Mouse (Mus musculus) ovary, adult 10 weeks (tissue): ENCODE measurements around the gene Ankrd11. TPM values are rescaled to one million over a fixed set of nuclear protein-coding genes. Genes with fewer than 3 reads are reported as not detected.

ENCODE experiments used
- polyA plus RNA-seq: library from polyadenylated mRNA; stranded (reverse); fragments of 350-450 nt; fragmentation: Illumina TruSeq; extraction: RNeasy Lipid Tissue Mini Kit (QIAGEN cat#74804); gene quantifications from one replicate; pipeline ENCODE4 v1.2.3, GENCODE M21; 2014

Ankrd11 gene
- 57.1 TPM for polyA plus RNA-seq

DNA sequence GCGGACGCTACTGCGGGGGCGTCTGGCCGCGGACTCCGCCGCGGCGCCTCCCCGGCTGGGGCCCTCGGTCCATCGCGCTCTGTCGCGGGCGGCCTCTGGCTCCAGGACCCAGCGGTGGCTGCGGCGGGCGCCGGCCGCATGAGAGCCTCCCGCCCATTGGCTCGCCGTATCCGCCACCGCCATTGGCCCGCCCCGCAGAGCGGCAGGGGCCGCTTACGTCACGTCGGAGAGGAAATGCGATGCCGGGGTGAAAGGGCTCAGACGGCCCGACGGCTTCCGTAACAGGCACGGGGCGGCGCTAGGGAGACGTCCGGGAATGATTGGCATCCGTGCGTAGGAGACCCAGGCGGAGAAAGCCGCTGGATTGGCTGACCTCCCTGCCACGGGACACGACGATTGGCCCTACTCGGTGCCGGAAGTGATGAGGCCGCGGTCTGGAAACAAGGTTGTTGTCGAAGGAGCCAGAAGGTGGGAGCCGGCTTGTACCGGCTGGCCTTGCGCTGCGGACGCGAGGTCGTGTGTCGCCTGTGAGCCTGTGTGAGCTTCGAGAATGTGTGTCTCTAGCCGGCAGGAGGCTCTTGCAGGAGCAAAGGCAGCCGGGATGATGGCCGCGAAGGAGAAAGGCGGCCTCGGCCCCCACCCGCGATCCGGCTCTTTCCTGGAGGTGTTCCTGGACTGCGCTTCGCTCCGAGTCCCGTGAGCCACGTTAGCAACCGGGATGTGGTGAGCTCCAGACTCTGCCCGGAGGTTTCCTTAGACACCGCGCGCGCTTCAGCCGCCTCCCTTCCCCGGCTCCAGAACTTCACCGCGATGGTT lies at the start of gene Ankrd11:
Gene Ankrd11, minus strand, starts transcription at position 120 of the 816 bp plus-strand sequence.

DNA sequence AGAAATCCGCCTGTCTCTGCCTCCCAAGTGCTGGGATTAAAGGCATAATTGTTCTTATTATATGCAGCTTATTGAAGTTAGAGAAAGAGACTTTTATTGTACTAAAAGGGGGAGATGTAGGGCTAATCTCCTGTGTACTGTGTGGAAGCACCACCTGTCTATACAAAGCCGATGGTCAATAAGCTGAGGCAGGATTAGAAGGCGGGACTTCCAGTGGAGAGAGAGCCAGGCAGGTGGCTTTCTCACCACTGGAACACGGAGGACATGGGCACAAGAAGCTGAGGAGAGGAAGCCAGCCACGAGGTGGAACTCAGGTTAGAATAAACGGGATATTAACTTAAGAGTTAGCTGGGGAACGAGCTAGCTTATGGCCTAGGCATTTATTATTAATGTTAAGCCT lies 20.6 kb upstream of the Ankrd11 start, which contains the start of gene Spg7:
Gene Spg7, plus strand, starts transcription at position 222 of the 400 bp plus-strand sequence.

DNA sequence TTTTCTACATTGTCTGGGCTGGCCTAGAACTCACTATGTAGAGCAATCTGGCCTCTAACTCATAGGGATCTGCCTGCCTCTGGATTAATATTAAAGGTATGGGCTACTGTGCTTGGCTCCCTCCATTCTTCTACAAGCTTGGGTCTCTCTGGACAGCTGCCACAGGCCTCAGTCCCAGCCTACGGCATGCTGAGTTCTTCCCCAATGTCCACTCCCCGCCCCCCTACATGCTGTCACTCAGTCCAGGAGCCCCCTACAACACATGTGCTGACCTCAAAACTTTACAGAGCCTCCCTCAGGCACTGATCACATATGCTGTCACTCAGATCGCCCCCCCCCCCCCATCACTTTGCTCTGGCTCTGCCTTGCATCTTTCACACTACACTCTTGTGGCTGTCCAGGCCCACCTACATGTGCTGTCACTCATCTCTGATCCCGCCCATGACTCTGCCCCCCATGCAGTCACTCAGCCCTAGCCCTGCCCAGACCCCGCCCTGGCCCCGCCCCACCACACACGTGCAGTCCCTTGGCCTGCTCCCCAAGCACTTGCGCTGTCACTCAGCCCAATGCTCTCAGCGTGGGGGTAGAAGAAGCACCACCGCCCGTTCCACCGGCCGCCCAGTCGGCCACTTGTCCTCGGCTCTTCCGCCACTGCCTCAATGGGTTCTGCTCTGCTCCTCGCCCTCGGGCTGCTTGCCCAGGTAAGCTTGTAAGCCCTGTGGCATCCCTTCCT lies 194.1 kb downstream of the Ankrd11 start, which contains the start of gene Cdh15:
Gene Cdh15, plus strand, starts transcription at position 138 of the 733 bp plus-strand sequence.

Other genes with a start within 250 kb of the Ankrd11 start
- gene Cdh15, start 194.3 kb downstream of the Ankrd11 start, polyA plus RNA-seq, result not detected
- gene Spg7, start 20.7 kb upstream of the Ankrd11 start, polyA plus RNA-seq, result 16.1 TPM
- 52.1 TPM for gene Rpl13, start 60.1 kb upstream of the Ankrd11 start, polyA plus RNA-seq
- not detected for gene Cpne7, start 75.1 kb upstream of the Ankrd11 start, polyA plus RNA-seq
- 1.1 TPM for gene Sult5a1, start 116.0 kb upstream of the Ankrd11 start, polyA plus RNA-seq
- 1.4 TPM for gene Dpep1, start 144.0 kb upstream of the Ankrd11 start, polyA plus RNA-seq
- 3.4 TPM for gene Chmp1a, start 170.5 kb upstream of the Ankrd11 start, polyA plus RNA-seq
- 2.8 TPM for gene Spata33, start 170.6 kb upstream of the Ankrd11 start, polyA plus RNA-seq
- gene Cdk10, start 182.6 kb upstream of the Ankrd11 start, polyA plus RNA-seq, result 1.3 TPM
- not detected for gene Spata2l, start 194.0 kb upstream of the Ankrd11 start, polyA plus RNA-seq
- gene Zfp276, start 211.9 kb upstream of the Ankrd11 start, polyA plus RNA-seq, result 1.4 TPM
- gene Vps9d1, start 212.1 kb upstream of the Ankrd11 start, polyA plus RNA-seq, result 1.2 TPM